Mouse (Mus musculus) heart, adult 2 months (tissue): Measurements from ENCODE around the gene Gm49325. TPM values are rescaled to one million over a fixed set of nuclear protein-coding genes. Genes with fewer than 3 reads are reported as not detected.
A peak's percentile ranks its signal among the peaks of the same experiment; 100 is the strongest.

Experiments used
- DNase-seq, 2 experiments: peaks; one replicate each; pipeline ENCODE4 v3.0.0; 2021
- H3K27ac ChIP-seq: fragments of 200-600 bp; 2 replicates; pipeline ENCODE4 v1.8.1; 2022
- H3K27me3 ChIP-seq: fragments of 200-500 bp; 2 replicates; pipeline ENCODE4 v1.6.1; 2012; ENCODE audit warnings: mild to moderate bottlenecking, low read length, inconsistent platforms, mixed read lengths; ENCODE audit not compliant: control insufficient read depth, insufficient read depth
- H3K36me3 ChIP-seq: fragments of 200-500 bp; 2 replicates; pipeline ENCODE4 v1.6.1; 2012; ENCODE audit warnings: low read length, inconsistent platforms; ENCODE audit not compliant: control insufficient read depth, insufficient read depth
- H3K4me1 ChIP-seq: fragments of 200-500 bp; 2 replicates; pipeline ENCODE4 v1.6.1; 2011; ENCODE audit warnings: low read length; ENCODE audit not compliant: control insufficient read depth, insufficient read depth
- H3K4me3 ChIP-seq: fragments of 200-600 bp; 2 replicates; pipeline ENCODE4 v1.8.1; 2022
- H3K79me2 ChIP-seq: fragments of 200-500 bp; replicated peaks from 2 replicates; pipeline ENCODE4 v1.6.1; 2012; ENCODE audit warnings: mild to moderate bottlenecking, inconsistent platforms, low read length, moderate library complexity, mixed read lengths; ENCODE audit not compliant: control insufficient read depth, insufficient read depth
- H3K9ac ChIP-seq: fragments of 200-500 bp; 2 replicates; pipeline ENCODE4 v1.6.1; 2012; ENCODE audit warnings: low read depth, mild to moderate bottlenecking, control low read depth, inconsistent platforms, low read length, mixed read lengths
- CTCF ChIP-seq: fragments of 200-600 bp; IDR thresholded peaks from 2 replicates; pipeline ENCODE4 v1.8.1; 2022; ENCODE audit warnings: antibody characterized with exemption, mild to moderate bottlenecking, moderate library complexity
- EP300 ChIP-seq: fragments of 200-500 bp; IDR thresholded peaks from 2 replicates; pipeline ENCODE4 v1.6.1; 2011; ENCODE audit warnings: low read depth, low read length, control low read depth; ENCODE audit not compliant: insufficient read depth
- POLR2A ChIP-seq: fragments of 200-500 bp; IDR thresholded peaks from 2 replicates; pipeline ENCODE4 v1.6.1; 2011; ENCODE audit warnings: mild to moderate bottlenecking, low read depth, low read length, control low read depth; ENCODE audit not compliant: insufficient read depth
- WGBS: fragments of 180-500 bp; shearing (Covaris S2); methylation state at CpG from one replicate; pipeline ENCODE4 v1.1.7; 2018; 5-methylcytosine and 5-hydroxymethylcytosine counted together
- intact Hi-C: fragments of 180-260 bp; cut with DNase I; formaldehyde crosslinking; loops from one replicate; pipeline ENCODE4 v1.15.1; 2025
- polyA plus RNA-seq: library from polyadenylated mRNA; depleted of rRNA; stranded (reverse); fragments of >200 nt; gene quantifications from 2 replicates; pipeline ENCODE4 v1.2.3, GENCODE M21; 2012
- total RNA-seq, 2 experiments: library from RNA; stranded (reverse); gene quantifications; 2 replicates each; pipeline ENCODE4 v1.2.3; 2021

Gene Gm49325
- total and polyA plus RNA-seq, 3 experiments = 15.5 to 15.8 TPM; not detected in 1

DNA sequence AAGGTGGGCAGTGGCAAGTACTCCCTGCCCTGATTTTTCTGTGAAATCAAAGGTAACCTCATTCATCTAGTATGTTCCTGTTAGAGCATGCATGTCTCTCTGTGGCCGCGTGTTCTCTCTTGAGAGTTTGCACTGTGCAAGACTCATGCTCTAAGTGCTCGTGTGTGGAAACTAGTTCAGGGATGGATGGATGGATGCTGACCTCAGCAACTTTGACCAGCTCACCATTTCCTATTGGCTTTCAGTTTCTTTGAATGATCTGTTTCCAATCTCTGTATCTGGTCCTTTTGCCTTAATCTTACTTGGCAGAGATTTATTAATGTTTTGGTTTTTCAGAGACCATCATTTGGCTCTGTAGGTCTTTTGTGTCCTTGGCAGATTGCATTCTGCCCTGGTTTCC, 23.2 kb downstream of the Gm49325 start:
- no peak for DNase-seq
- Histone ChIP-seq H3K79me2 (peaks cover 8% of the 10 kb centered on the region), H3K36me3 (peaks cover 4% of the 10 kb centered on the region; the same call in 1 of the 2 replicates), H3K9ac (no peak overlapping the region), H3K4me1 (peaks cover 25% of the 10 kb centered on the region), H3K4me3 (no peak overlapping the region), H3K27ac (no peak overlapping the region), H3K27me3 (no peaks in the 10 kb centered on the region)
- WGBS = 71% methylated on average over 3 of the region's 3 CpGs
- TF ChIP-seq EP300 = no peak
- TF ChIP-seq CTCF = no peak
- no peak for TF ChIP-seq POLR2A
- intact Hi-C loops = loop anchor here (5.0 kb wide), 4 partner anchors 112 to 248 kb away; partner anchors contain the start of genes Fam207a, Gm19668 and Gm9639

DNA sequence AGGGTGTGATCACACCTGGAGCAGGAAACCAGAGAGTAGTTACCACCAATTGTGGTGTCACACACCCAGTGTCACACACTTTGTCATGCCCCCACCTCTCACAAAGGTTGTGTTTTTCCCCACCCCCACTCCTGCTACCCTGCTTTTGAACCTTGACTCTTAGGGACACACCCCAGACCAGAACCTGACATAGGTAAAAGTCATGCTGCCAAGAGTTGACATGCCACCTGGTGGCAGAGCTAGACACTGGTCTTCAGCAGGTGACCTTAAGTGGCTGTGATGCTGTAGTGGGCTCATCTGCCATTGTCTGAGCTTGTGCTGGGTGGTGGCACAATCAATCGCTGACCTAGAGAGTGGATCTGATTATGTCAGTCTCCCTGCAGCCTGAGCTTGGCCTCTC, 24.0 kb downstream of the Gm49325 start:
- no peaks in the 10 kb centered on the region for H3K27me3 ChIP-seq
- 0 out of 2 replicates have a peak, but pooled peaks cover 3% of the 10 kb centered on the region for H3K36me3 ChIP-seq
- peaks cover 23% of the 10 kb centered on the region for H3K4me1 ChIP-seq
- H3K9ac ChIP-seq = no peak overlapping the region
- DNase-seq = no peak
- H3K79me2 ChIP-seq = peaks cover 8% of the 10 kb centered on the region
- intact Hi-C loops = loop anchor here (5.0 kb wide), 4 partner anchors 113 to 247 kb away; partner anchors contain the start of genes Fam207a, Gm19668 and Gm9639
- no peak overlapping the region for H3K4me3 ChIP-seq
- H3K27ac ChIP-seq = no peak overlapping the region
- TF ChIP-seq POLR2A (no peak), CTCF (peak; percentile 37), EP300 (no peak)
- WGBS = 77% methylated on average over 1 of the region's 1 CpGs

DNA sequence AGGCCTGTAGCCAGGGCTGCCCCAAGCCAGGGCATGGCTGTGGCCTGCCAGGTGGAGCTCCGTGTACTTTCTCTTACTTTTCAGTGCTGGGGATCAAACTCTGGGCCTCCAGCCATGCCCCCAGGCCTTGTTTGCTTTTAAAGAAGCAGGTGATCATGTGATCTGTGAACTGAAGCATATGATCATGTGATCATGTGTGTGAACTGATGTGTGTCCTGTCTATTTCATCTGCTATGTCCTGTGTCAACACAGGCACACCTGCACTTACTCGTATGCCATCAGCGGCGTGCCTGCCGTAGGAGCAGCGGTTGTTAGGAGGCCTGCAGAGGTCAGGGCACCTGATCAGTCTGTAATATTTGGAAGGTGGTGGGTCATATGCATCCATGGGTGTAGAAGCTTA, 28.0 kb downstream of the Gm49325 start:
- Histone ChIP-seq H3K36me3 (peaks cover 3% of the 10 kb centered on the region), H3K79me2 (peaks cover 6% of the 10 kb centered on the region), H3K4me3 (no peak overlapping the region), H3K27ac (peak overlapping the region; percentile 57), H3K9ac (no peak overlapping the region), H3K27me3 (no peaks in the 10 kb centered on the region), H3K4me1 (peaks cover 18% of the 10 kb centered on the region)
- 67% methylated on average over 6 of the region's 6 CpGs for WGBS
- no peak for TF ChIP-seq POLR2A
- TF ChIP-seq EP300 = no peak
- no peak for TF ChIP-seq CTCF
- intact Hi-C loops = no loop called here
- DNase-seq = peak in 1 of 2 experiments; percentile 16

DNA sequence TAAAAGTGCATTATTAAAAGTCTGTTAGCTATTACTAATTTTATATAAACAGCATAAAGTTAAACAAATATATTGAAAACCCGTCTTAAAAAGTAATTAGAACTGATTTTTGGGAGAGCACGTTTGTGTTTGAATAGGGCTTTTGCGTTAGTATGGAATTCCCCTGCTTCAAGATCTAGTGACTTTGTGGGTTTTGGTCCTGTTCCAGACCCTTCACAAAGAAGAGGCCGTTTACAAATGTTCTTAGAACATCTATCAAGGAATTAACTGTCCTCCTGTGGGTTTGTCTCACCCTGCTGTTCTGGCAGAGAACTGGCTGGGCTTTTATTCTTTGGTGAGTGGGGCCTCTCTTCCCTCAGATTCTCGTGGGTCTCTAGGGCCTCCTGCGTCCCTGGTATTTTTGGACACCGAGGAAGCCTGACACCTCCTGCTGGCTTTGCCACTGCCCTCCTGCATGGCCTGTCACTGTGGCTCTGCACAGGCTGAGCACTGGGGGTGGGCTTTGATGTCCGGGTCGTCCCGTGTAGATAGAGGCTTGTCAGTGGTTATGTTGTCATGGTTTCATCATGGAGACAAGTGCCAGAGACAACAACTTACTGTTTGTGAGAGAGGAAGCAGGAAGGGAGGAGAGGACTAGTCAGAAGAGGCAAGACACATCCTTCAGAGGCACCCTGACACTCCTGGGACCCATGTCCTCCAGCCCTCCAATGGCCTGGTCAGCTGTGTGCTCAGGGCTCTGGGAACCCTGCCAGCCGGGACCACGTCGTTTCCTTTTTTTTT, 28.6 kb downstream of the Gm49325 start:
- no peak overlapping the region for H3K4me3 ChIP-seq
- TF ChIP-seq EP300 (no peak), POLR2A (no peak), CTCF (no peak)

DNA sequence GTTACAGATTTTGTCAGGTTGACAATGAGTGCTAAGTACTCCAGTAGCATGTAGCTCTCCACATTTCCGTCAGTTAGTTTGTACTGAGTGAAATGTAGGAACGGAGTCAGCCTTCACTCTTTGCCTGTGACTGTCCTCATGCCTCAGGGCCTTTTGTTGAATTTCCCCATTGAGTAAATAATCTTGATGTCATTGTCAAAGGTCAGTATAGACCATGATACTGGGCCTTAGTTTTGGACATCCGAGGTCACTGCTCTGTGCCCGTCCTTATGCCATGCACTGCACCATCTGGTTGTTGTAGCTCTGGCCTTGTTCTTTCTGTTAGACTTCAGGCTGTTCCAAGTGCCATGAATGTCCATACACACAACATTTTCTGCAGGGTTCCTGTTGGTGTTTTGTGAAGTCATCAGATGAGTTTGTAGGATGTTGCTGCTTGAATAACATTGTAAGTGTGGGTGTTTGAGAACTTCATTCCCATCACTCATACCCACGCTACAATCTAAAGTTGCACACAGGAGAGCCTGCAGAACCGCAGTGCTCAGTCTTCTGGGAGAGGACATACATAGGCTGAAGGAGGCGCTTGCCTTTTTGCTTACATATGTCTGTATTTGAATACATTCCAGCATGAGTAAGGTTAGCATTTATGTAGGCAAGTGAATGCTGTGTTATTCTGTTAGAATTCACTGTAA, 30.4 kb downstream of the Gm49325 start:
- no peak for DNase-seq
- peaks cover 3% of the 10 kb centered on the region for H3K79me2 ChIP-seq
- 87% methylated on average over 7 of the region's 7 CpGs for WGBS
- TF ChIP-seq POLR2A = no peak
- no peak for TF ChIP-seq EP300
- no peak for TF ChIP-seq CTCF
- H3K4me1 ChIP-seq = peaks cover 18% of the 10 kb centered on the region
- intact Hi-C loops = no loop called here
- H3K36me3 ChIP-seq = peaks cover 3% of the 10 kb centered on the region
- no peak overlapping the region for H3K9ac ChIP-seq
- H3K4me3 ChIP-seq = no peak overlapping the region
- H3K27ac ChIP-seq = no peak overlapping the region
- no peaks in the 10 kb centered on the region for H3K27me3 ChIP-seq

More for the DNA sequence above, 28.6 kb downstream of the Gm49325 start:
- peak; percentile 35 to 42 for DNase-seq
- intact Hi-C loops = no loop called here
- no peak overlapping the region; the same call in 1 of the 2 replicates for H3K9ac ChIP-seq
- peaks cover 3% of the 10 kb centered on the region for H3K36me3 ChIP-seq
- no peaks in the 10 kb centered on the region for H3K27me3 ChIP-seq
- peak overlapping the region; percentile 57 for H3K27ac ChIP-seq
- peaks cover 4% of the 10 kb centered on the region for H3K79me2 ChIP-seq
- peaks cover 18% of the 10 kb centered on the region for H3K4me1 ChIP-seq
- WGBS = 13% methylated on average over 13 of the region's 13 CpGs
